Mouse (Mus musculus): ENCODE data around the gene Ndrg4.

The Ndrg4 gene

DNA sequence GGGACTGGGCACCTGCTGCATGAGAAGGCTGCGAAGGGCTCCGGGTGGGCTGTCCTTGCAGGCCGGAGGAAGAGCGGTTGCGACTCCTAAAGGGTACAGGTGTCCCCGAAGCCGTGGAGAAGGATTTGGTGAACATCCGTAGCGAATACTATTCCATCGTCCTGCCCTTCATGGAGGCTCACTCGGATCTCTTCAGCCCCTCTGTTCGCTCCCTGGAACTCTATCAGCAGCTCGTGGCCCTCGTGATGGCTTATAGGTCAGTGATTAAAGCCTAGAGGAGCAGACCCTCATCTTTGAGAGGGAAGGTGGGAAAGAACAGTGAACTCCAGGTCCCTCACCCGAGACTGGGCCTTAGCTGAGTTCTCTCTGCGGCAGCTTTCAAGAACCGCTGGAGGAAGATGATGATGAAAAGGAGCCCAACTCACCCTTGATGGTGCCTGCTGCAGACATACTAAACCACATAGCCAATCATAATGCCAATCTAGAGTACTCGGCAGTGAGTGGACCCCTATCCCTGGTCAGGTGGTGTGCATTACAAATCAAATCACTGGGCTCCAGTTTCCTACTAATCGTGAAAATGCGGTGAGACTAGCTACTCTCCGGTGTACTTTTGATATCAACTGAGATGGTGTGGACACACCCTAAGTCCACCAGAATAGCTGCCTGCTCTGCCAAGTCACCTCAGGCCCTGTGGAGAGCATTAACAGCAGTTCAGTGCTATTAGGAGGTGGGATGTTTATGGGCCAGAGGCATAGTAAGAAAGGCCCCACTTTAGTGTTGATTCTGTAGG, 40.0 kb downstream of the Ndrg4 start:
- DNase-seq (ENCODE audit: low spot score in 2 of 2), result no peak

DNA sequence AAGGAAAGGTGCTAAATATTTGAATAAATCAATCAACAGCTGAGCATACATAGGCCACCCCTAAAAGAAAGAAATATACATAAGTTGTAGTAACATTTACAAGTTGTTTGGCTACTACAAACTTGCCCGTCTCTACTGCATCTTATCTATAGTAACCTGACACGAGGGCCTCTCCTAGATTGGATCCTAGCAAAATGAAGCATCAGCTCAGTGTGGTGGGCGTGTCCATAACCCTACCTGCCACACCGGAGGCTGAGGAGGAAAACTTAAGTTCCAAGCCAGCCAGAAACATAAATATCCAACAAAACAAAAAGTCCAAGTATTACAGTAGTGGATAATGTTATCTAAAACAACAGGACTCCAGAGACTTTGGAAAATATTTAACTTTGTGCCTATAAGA, 50.8 kb downstream of the Ndrg4 start:
- DNase-seq (ENCODE audit: low spot score in 2 of 2), result no peak

DNA sequence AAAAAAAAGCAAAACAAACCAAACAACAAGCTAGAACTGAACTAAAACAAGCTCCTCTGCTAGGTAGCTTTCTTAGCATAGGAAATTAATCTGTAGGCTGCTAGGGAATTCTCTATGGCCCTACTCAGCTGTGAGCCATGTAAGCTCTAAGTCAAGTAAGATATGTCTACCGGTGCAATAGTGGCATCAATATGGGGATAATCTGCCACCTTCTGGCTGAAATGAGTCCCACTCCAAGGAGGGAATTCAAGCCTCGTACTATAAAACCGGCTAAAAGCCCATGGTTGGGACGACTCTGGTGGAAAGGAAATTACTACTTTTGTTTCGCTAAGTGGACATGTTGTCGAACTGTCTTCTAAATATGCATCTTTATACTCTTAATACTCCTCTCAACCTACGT, 61.8 kb downstream of the Ndrg4 start:
- no peak for DNase-seq (ENCODE audit: low spot score in 2 of 2)

DNA sequence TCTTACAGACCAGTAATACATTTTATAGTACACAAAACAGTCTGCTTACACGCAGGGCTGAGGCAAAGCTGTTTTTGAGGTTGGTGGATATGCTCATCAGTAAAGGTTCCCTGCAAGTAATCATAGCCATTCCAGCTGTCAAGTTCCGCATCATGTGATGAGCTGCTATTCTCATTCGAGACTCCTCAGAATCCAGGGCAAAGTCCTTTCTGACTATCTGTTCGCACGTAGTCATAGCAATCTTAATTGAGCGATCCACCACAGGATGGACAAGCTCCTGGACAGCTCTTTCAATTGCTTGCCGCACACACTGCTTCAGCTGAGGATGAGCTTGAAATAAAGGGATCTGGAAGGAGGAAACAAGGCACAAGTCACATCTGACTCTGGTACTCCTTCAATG, 65.0 kb downstream of the Ndrg4 start:
- no peak for DNase-seq (ENCODE audit: low spot score in 2 of 2)

DNA sequence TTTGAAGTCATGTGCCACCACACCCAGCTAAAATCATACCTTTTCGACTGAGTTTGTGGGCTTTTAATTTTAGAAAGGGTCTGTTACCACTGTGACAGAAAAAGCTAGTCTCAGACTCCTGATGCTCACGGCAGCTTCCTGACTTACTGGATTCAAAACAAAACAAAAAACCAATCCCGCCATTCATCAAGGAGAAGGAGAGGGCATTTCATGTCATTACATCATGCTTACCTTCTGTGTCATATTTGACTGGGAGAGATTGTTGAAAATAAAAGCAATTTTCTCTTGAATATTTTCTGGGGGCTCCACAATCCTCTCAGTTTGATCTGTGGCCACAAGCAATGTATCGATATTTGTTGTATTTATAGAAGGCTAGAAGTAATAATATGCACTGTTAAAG, 71.2 kb downstream of the Ndrg4 start:
- no peak for DNase-seq (ENCODE audit: low spot score in 2 of 2)

DNA sequence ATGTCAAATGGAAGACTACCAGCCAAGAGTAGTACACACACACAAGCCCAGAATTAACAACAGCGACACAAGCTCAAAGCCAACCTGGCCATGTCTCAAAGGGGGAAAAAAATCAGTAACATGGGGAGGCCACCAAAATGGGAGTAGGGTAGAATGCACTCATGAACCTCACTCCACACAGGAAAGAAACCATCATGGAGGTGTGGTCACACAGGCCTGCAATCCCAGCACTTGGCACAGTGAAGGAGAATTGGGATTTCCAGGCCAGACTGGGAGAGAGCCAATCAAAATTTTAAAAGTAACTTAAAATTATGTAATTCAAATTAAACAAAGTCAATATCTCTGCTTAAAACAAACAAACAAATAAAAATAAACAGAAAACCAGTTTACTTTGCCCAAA, 75.1 kb downstream of the Ndrg4 start:
- DNase-seq (ENCODE audit: low spot score in 2 of 2), result no peak

DNA sequence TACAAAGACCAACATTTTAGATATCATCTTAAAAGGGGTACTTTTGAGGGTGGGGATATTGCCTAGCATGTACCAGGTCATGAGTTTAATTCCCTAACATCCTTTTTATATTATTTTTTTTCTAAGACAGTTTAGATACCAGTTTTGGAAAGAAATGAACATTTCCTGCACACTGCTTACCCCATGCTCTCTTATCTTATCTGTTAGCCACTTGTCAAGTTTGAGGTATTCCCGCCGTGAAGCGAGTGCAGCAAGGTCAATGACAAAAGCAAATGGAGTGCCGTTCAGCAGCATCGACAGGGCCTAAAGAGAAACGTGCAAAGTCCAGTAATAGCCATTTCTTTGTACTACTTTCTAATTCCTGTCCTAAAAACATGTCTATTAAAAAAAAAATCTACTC, 83.5 kb downstream of the Ndrg4 start:
- no peak for DNase-seq (ENCODE audit: low spot score in 2 of 2)

DNA sequence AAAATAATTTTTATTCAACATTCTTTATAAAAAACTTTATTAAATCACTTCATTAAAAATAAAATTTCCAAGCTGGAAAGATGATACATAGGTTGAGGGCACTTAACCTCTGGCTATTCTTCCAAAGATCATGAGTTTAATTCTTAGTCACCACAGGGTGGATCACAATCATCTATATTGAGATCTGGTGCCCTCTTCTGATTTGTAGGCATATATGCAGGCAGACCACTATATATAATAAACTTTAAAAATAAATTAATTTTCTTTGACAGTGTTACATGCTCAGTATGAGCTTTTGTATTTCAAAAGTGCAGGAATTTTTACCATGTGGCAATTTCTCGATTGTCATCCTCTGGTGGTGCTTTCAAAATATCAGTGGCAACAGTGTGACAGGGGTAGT, 87.4 kb downstream of the Ndrg4 start:
- DNase-seq (ENCODE audit: low spot score in 2 of 2), result no peak
